Mouse (Mus musculus) small intestine, adult 2 months (tissue): ENCODE measurements at regions not wholly inside any gene's neighbourhood (a gene's known extent, or its start where the extent isn't known, plus 50 kb on each side); places are given as distances from the start of the nearest gene placed in this dataset.
"Not testable (repeated sequence)": the region's sequence is repeated elsewhere in the genome, so short reads cannot be mapped to it uniquely, and the experiment has no call there.

ENCODE experiments used
- H3K27ac ChIP-seq: fragments of 200-500 bp; 2 replicates; pipeline ENCODE4 v1.5.1; 2012; ENCODE audit warnings: low read depth, low read length, control low read depth, inconsistent platforms; ENCODE audit not compliant: insufficient read depth
- H3K27me3 ChIP-seq: fragments of 200-500 bp; 2 replicates; pipeline ENCODE4 v1.6.1; 2012; ENCODE audit warnings: mild to moderate bottlenecking, moderate library complexity, low read length, inconsistent platforms; ENCODE audit not compliant: control insufficient read depth, insufficient read depth
- H3K36me3 ChIP-seq: fragments of 200-500 bp; 2 replicates; pipeline ENCODE4 v1.6.1; 2012; ENCODE audit warnings: mild to moderate bottlenecking, low read length, control low read depth, inconsistent platforms; ENCODE audit not compliant: control insufficient read depth, insufficient read depth
- H3K4me1 ChIP-seq: fragments of 200-500 bp; 2 replicates; pipeline ENCODE4 v1.6.1; 2012; ENCODE audit warnings: low read length, inconsistent platforms, mixed read lengths; ENCODE audit not compliant: control insufficient read depth, insufficient read depth, insufficient read length
- H3K4me3 ChIP-seq: fragments of 200-500 bp; 2 replicates; pipeline ENCODE4 v1.5.1; 2012; ENCODE audit warnings: low read depth, mild to moderate bottlenecking, control low read depth, inconsistent platforms, low read length, moderate library complexity
- CTCF ChIP-seq: fragments of 200-500 bp; IDR thresholded peaks from 2 replicates; pipeline ENCODE4 v1.5.1; 2012; ENCODE audit warnings: low read depth, mild to moderate bottlenecking, control low read depth, inconsistent platforms, low read length, moderate library complexity, mixed read lengths; ENCODE audit not compliant: insufficient replicate concordance, insufficient read length; ENCODE audit errors: extremely low read depth
- POLR2A ChIP-seq: fragments of 200-500 bp; IDR thresholded peaks from 2 replicates; pipeline ENCODE4 v1.6.1; 2012; ENCODE audit warnings: low read depth, mild to moderate bottlenecking, control low read depth, inconsistent platforms, low read length, moderate library complexity
- WGBS: fragments of 180-500 bp; shearing (Covaris S2); methylation state at CpG from one replicate; pipeline ENCODE4 v1.1.7; 2018; 5-methylcytosine and 5-hydroxymethylcytosine counted together

DNA sequence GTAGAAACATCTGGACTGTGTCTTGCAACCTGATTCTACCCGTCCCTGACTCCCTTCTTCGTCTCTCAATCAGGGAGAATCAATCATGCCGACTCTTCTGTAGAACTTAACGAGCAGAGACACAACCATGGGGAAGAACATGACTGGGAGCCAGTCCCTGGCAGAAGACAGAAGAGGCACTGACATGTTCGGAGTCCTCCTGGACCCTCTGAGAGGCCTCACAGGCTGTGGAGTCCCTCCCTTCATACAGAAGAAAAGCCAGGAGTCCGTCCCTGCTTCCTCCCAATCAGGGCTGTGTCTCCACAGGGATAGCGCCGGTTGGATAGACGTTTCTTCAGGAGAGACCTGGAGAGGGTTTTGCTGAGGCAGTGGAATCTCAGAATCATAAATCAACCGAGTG is 139.2 kb upstream of the Sulf2 start:
- H3K4me1 ChIP-seq: no peaks in the 10 kb centered on the region
- H3K27me3 ChIP-seq: no peaks in the 10 kb centered on the region
- TF ChIP-seq POLR2A (no peak), CTCF (no peak)
- no peak overlapping the region for H3K27ac ChIP-seq
- WGBS: 56% methylated on average over 10 of the region's 10 CpGs
- H3K4me3 ChIP-seq: no peak overlapping the region
- H3K36me3 ChIP-seq: no peaks in the 10 kb centered on the region

DNA sequence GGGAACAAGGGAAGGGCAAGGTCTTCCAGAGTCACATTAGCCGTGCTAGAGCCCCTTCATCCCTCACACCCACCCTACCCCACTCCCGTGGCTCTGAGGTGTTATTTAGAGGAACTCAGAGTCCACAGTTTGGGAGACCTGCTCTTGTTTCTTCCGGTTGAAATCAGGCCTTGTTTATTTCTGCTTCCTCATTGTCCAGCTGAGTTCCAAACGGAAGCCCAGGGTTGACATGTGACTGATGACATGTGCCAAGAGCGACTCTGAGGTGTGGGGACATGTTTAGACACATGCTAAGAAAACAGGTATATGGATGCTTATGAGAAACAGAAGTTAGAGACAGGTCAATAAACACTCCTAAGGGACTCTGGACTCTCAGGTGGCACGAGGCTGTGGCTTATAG is 137.5 kb upstream of the Sulf2 start:
- H3K4me1 ChIP-seq: no peaks in the 10 kb centered on the region
- 53% methylated on average over 6 of the region's 6 CpGs for WGBS
- no peak overlapping the region for H3K4me3 ChIP-seq
- H3K27ac ChIP-seq: no peak overlapping the region
- no peak for TF ChIP-seq CTCF
- no peaks in the 10 kb centered on the region for H3K27me3 ChIP-seq
- H3K36me3 ChIP-seq: no peaks in the 10 kb centered on the region

DNA sequence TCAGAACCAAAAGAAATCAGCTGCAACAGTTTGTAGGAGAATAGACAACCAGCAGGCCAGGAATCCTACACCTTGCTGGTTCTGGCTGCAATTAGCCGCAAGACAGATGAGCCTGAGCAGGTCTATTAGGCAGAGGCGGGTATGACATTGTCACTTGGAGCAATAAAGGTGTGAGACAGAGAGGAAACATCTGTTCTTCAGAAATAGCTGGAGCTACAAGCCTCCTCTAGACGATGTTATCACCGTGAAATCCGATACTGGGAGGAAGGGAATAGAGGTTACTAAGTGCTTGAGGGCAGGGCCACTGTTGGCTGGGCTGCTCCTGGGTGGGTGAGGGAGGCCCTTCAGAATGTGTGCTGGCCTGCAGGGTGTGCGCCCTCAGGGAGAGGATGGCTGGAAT is 135.8 kb upstream of the Sulf2 start:
- Histone ChIP-seq H3K27ac (no peak overlapping the region), H3K36me3 (no peaks in the 10 kb centered on the region), H3K4me3 (no peak overlapping the region), H3K4me1 (no peaks in the 10 kb centered on the region), H3K27me3 (no peaks in the 10 kb centered on the region)
- WGBS: 28% methylated on average over 6 of the region's 6 CpGs
- TF ChIP-seq CTCF: no peak
- TF ChIP-seq POLR2A: no peak

DNA sequence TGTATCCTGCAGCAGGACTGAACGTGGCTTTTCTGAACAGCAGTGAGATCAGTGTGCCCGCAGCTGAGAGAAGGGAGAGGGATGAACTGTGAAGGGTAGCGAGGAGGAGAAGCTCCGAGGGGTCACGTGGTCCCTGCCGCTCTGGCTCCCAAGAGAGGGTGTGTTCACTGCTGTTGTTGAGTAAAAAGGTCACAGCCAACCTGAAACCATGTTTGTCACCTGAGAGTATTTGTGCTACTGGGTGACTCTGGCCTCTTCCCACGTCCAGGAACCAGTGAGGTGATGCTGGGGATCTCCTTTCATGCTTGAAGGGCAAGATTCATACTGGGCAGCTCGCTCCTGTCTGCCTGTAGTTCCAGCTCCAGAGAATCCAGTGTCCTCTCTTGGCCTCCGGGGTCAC is 135.4 kb upstream of the Sulf2 start:
- Histone ChIP-seq H3K27ac (no peak overlapping the region), H3K27me3 (no peaks in the 10 kb centered on the region)
- 61% methylated on average over 9 of the region's 9 CpGs for WGBS

DNA sequence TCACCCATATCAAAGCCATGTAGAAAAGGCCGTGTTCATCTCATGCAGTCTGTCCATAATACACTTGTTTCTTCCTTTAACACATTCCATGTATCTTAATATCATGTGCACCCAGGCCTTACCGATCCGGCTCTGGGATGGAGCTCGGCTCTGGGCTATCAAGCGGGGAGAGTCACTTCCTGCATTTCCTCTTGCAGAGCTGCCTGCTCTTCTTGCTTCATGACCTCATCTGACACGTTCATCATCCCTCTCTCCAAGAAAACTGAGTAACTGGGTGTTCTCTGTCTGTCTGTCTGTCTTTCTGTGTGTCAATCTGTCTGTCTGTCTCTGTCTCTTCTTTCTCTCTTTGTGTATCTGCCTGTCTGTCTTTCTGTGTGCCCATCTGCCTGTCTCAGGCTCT is 133.7 kb upstream of the Sulf2 start:
- TF ChIP-seq CTCF (no peak), POLR2A (no peak)
- no peaks in the 10 kb centered on the region for H3K4me1 ChIP-seq
- 61% methylated on average over 6 of the region's 6 CpGs for WGBS

More for the DNA sequence above, 135.4 kb upstream of the Sulf2 start:
- Histone ChIP-seq H3K36me3 (no peaks in the 10 kb centered on the region), H3K4me1 (no peaks in the 10 kb centered on the region), H3K4me3 (no peak overlapping the region)
- TF ChIP-seq POLR2A: no peak
- no peak for TF ChIP-seq CTCF

DNA sequence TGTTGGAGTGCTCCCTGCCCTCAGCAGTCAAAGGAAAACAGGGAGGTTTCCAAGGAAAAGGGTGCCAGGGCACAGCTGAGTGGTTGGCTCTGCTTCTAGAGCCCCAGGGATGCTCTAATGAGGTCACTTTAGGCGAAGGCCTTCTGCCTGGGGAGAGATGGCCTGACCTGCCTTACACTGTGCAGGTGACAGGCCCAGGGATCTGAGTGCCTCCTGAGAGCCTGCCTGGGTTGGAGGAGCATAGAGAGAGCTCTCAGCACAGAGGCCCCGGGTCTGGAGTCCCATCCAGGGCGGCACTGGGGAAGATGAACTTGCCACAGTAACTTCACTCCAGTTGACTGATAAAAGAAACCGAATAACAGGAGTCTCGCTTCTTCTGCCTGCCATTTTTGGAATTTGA is 125.7 kb upstream of the Sulf2 start:
- H3K4me1 ChIP-seq, H3K27ac ChIP-seq: not testable (repeated sequence)
- WGBS: 83% methylated on average over 1 of the region's 5 CpGs

More for the DNA sequence above, 133.7 kb upstream of the Sulf2 start:
- no peaks in the 10 kb centered on the region for H3K27me3 ChIP-seq
- H3K4me3 ChIP-seq: no peak overlapping the region
- no peaks in the 10 kb centered on the region for H3K36me3 ChIP-seq
- no peak overlapping the region for H3K27ac ChIP-seq

DNA sequence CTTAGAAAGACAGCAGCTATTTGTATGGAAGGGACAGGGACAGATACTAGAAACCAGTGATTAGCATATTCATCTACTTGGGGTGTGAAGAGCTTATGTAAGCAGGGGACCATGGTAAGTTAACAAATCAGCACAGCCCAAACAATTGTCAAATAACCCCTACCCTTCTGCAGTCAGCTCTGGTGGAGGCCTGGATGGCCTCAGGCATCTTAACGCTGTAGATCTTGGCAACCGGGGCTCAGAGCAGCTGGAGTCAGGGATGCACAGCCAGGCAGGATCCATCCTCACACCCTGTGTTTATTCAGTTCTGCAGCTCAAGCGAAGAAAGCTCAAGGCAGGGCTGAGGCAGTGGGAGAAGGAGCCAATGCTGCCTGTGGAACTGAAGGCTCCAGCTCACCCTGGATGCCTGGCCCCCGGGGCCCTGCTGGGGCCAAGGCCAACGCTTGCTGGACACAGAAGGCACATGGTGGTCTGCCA is 125.2 kb upstream of the Sulf2 start:
- TF ChIP-seq CTCF (no peak), POLR2A (no peak)

More for the DNA sequence above, 125.7 kb upstream of the Sulf2 start:
- not testable (repeated sequence) for H3K27me3 ChIP-seq, H3K36me3 ChIP-seq, H3K4me3 ChIP-seq

DNA sequence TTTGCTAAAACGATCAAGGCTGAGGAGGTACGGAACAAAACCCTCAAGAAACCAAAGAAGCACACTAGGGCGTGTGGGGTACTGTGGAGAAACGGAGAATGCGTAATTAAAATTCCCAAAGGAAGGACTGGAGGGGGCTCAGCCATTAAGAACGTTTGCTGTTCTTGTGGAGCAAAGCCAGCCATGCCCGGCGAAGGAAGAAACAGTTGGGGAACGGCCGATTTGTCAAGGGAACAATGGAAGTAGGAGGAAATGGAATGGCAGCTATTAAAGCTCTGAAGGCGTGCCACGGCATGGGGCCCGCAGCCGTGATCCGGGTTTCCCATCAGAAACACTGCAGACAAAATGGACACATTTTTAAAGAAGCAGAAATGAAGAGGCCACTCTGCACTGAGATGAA is 124.2 kb upstream of the Sulf2 start:
- no peaks in the 10 kb centered on the region for H3K27me3 ChIP-seq
- no peaks in the 10 kb centered on the region for H3K4me1 ChIP-seq
- TF ChIP-seq CTCF (no peak), POLR2A (no peak)
- no peak overlapping the region for H3K4me3 ChIP-seq
- no peaks in the 10 kb centered on the region for H3K36me3 ChIP-seq
- 88% methylated on average over 15 of the region's 15 CpGs for WGBS
- H3K27ac ChIP-seq: no peak overlapping the region

More for the DNA sequence above, 125.2 kb upstream of the Sulf2 start:
- no peak overlapping the region for H3K27ac ChIP-seq
- no peaks in the 10 kb centered on the region for H3K36me3 ChIP-seq
- H3K4me1 ChIP-seq: no peaks in the 10 kb centered on the region
- H3K4me3 ChIP-seq: no peak overlapping the region
- 70% methylated on average over 5 of the region's 5 CpGs for WGBS
- no peaks in the 10 kb centered on the region for H3K27me3 ChIP-seq
